Mouse (Mus musculus): Measurements from ENCODE around the gene Prrg3. TPM values are rescaled to one million over a fixed set of nuclear protein-coding genes. Genes with fewer than 3 reads are reported as not detected.

Gene Prrg3
- total RNA-seq, 2 experiments from 2014 or later, result 38.6 to 38.9 TPM

DNA sequence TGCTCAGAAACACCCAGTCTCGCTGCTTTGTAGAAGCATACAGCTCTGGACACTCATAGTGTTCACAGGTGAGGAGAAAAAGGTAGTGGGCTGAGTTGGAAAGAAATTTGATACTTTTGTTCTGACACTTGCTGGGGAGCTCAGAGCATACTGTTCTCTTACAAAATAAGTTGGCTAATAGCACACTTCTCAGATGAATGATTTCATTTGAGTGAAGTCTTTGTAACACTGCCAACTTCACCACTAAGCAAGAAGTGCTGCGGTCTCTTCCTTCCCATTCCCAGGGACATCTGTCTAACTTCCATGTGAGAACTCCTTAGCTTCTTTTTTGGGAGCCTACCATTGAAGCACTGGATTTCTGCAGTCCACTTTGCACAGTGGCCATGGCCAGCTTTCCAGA, 20.8 kb downstream of the Prrg3 start:
- no peak overlapping the region for H3K4me3 ChIP-seq
- TF ChIP-seq CTCF (IDR thresholded peaks at IDR 0.05), result no peak
- no peak overlapping the region for H3K27ac ChIP-seq
- intact Hi-C loops (cut with DNase I), result loop anchor here (10.0 kb wide), 2 partner anchors 832 to 922 kb away; no protein-coding TSS in a partner anchor
- no peak for DNase-seq (ENCODE audit: extremely low spot score in 1 of 2, low spot score in 2 of 2)

DNA sequence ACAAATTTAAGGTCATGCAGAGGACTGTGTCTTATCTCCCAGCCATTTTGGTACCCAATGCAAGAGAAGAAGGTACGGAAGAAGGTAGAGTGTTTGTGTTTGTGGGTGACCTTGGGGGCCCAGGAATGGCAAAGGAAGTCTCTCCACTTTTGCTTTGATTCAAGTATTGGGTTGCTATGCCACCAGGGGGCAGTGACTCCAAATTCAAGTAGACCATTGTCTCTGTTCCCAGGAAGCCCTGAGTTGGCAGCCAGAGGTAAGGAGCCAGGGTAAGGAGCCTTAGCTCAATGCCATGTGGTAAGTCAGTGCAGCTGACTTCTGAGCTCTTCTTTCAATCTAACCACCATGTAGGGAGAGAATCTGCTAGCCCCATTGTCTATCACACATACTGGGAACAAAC, 21.4 kb downstream of the Prrg3 start:
- Histone ChIP-seq H3K27ac (no peak overlapping the region), H3K4me3 (no peak overlapping the region)
- DNase-seq (ENCODE audit: extremely low spot score in 1 of 2, low spot score in 2 of 2), result peak; percentile 9 to 29
- intact Hi-C loops (cut with DNase I), result loop anchor here (10.0 kb wide), 2 partner anchors 831 to 921 kb away; no protein-coding TSS in a partner anchor
- peak; percentile 36 for TF ChIP-seq CTCF (IDR thresholded peaks at IDR 0.05)

DNA sequence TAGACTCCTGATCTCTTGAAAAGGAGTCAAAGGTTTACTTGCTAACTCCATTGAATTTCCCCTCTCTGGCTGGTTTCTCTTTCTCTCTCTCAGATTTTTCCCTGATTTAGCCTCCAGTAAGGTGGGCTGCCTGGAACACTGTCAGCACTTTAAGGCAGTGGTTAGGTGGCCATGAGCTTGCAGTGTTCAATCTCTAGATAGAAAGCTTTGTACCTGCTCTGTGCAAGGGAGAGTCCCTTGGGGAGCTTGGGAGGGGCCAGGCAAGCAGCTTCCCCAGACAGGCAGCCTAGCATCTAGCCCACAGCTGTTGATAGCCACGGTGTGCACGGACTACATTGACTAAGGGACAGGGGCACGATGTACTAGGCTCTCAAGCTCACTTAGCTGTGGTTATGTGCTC, 29.1 kb downstream of the Prrg3 start, which contains the start of gene Cnga2:
Gene Cnga2, plus strand, starts transcription at position 301 of the 400 bp plus-strand sequence.
- TF ChIP-seq CTCF (IDR thresholded peaks at IDR 0.05), result no peak
- intact Hi-C loops (cut with DNase I), result no loop called here
- Histone ChIP-seq H3K27ac (no peak within 1 kb of the TSS), H3K4me3 (no peak within 1 kb of the TSS)
- no peak for DNase-seq (ENCODE audit: extremely low spot score in 1 of 2, low spot score in 2 of 2)

DNA sequence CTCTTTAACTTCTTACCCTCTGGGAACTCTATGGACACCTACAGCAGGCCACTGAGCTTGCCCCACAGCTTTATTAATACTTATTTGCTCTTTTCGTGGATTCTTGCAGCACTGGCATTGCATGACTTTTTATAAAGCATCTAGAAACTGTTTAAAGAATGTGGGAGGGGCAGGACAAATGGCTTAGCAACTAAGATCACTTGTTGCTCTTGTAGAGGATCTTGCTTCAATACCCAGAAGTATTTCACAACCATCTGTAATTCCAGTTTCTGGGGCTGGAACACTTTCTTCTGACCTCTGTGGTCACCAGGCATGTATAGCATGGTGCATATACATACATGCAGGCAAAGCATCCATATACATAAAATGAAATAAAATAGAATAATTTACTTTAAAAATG, 33.5 kb downstream of the Prrg3 start:
- H3K4me3 ChIP-seq, result no peak overlapping the region
- no peak overlapping the region for H3K27ac ChIP-seq
- TF ChIP-seq CTCF (IDR thresholded peaks at IDR 0.05), result no peak
- DNase-seq (ENCODE audit: extremely low spot score in 1 of 2, low spot score in 2 of 2), result no peak
- intact Hi-C loops (cut with DNase I), result no loop called here

DNA sequence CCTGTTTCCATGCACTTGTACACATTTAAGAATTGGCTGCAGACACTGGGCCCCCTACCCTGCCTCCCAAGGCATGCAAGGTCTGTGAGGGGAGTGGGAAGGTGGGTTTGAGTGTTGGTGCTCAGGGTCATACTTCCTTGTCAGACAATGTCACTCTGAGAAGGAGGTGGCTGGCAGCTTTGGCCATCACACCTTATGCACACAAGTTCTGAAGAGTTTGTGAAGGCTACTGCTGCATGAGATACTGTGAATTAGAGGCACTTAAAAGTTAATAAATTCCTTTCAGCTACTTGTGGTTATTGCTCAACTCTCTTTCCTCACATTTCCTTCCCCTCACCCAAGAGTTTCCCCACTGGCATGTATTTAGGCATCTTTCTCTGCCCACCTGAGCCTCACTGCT, 47.5 kb downstream of the Prrg3 start:
- intact Hi-C loops (cut with DNase I), result loop anchor here (2.0 to 10.0 kb wide), 2 partner anchors 635 to 887 kb away; no protein-coding TSS in a partner anchor
- TF ChIP-seq CTCF (IDR thresholded peaks at IDR 0.05), result no peak
- no peak overlapping the region for H3K4me3 ChIP-seq
- DNase-seq (ENCODE audit: extremely low spot score in 1 of 2, low spot score in 2 of 2), result no peak
- no peak overlapping the region for H3K27ac ChIP-seq

DNA sequence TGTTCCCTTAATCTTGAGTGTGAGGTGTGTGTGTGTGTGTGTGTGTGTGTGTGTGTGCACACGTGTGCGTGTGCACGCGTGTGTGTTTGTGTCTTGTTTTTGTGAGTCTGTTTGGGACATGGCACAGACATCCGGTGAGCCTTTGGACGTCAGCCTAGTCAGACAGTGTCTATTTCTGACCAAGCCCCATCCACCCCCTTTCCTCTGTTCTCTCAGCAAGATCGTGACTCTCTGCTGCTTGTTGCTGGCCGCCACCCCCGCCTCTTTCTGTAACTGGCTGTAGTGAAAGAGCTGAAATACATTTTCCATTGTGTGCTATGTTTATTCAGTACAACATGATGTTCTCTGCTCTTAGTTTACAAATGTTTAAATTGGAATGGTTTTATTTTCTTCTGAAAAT, 49.8 kb downstream of the Prrg3 start:
- Histone ChIP-seq H3K4me3 (no peak overlapping the region), H3K27ac (no peak overlapping the region)
- intact Hi-C loops (cut with DNase I), result loop anchor here (1.0 kb wide), 1 partner anchor 807 kb away; no protein-coding TSS in a partner anchor
- no peak for TF ChIP-seq CTCF (IDR thresholded peaks at IDR 0.05)
- DNase-seq (ENCODE audit: extremely low spot score in 1 of 2, low spot score in 2 of 2), result peak; percentile 27 to 40

- peak; percentile 50 for TF ChIP-seq CTCF (IDR thresholded peaks at IDR 0.05)
- no peak overlapping the region for H3K27ac ChIP-seq
- no peak overlapping the region for H3K4me3 ChIP-seq
- peak; percentile 32 to 44 for DNase-seq (ENCODE audit: extremely low spot score in 1 of 2, low spot score in 2 of 2)
- intact Hi-C loops (cut with DNase I), result loop anchor here (1.0 kb wide), 1 partner anchor 806 kb away; no protein-coding TSS in a partner anchor
Observed at GRCm38 (mm10) chrX:72012804-72013203, 50.4 kb downstream of the Prrg3 start.

DNA sequence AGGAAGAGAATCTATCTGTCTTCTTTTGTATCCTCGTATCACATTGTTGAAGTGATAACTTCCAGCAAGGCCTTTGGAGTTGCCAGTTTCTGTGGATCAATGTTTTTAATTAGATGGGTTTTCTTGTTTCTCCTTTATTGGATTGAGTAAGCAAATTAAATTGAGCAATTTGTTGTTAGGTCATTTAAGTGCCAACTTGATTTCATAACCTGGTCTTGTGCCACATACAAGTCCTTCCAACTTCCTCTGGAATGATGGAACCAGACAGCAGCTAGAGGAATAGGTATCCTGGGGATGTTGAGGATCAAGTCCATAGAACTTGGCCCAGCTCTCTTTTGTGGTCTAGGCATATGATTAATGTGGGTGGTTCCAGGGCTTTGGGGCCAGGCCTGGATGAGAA, 59.8 kb downstream of the Prrg3 start:
- no peak for TF ChIP-seq CTCF (IDR thresholded peaks at IDR 0.05)
- no peak overlapping the region for H3K27ac ChIP-seq
- no peak for DNase-seq (ENCODE audit: extremely low spot score in 1 of 2, low spot score in 2 of 2)
- H3K4me3 ChIP-seq, result no peak overlapping the region
- intact Hi-C loops (cut with DNase I), result no loop called here

Other genes starting within 250 kb of the Prrg3 start
- gene Vma21, start 146.7 kb upstream of the Prrg3 start, total RNA-seq (2021), result 10 to 100 TPM; 28.0 to 31.6 TPM
- under 1 TPM; 0.41 to 0.82 TPM for gene Gm1141, start 41.6 kb upstream of the Prrg3 start, total RNA-seq (2021)
- not detected for gene Fate1, start 10.4 kb downstream of the Prrg3 start, total RNA-seq (2021)
- gene Cnga2, start 29.2 kb downstream of the Prrg3 start, total RNA-seq (2021), result under 1 TPM; 0.42 to 0.54 TPM

Data from left cerebral cortex, adult 2 months (tissue).